Mouse (Mus musculus) forebrain, embryonic 15.5 days (tissue): Measurements from ENCODE around the gene Gm7075. TPM values are rescaled to one million over a fixed set of nuclear protein-coding genes. Genes with fewer than 3 reads are reported as not detected.
"Not testable (repeated sequence)": the region's sequence is repeated elsewhere in the genome, so short reads cannot be mapped to it uniquely, and the experiment has no call there.

Experiments
- ATAC-seq: fragments of 200-750 bp; cut with Nextera tagmentation; replicated peaks from 2 replicates; pipeline ENCODE4 v1.8.0; 2017; ENCODE audit warnings: mild to moderate bottlenecking, moderate TSS enrichment, moderate library complexity
- H3K27ac ChIP-seq: fragments of 300-500 bp; sonication (generic); replicated peaks from 2 replicates; pipeline ENCODE4 v1.5.1; 2015; ENCODE audit warnings: mild to moderate bottlenecking, inconsistent platforms
- H3K27me3 ChIP-seq: fragments of 300-500 bp; sonication (generic); 2 replicates; pipeline ENCODE4 v1.6.1; 2015; ENCODE audit warnings: inconsistent platforms
- H3K36me3 ChIP-seq: fragments of 300-500 bp; sonication (generic); 2 replicates; pipeline ENCODE4 v1.6.1; 2015; ENCODE audit warnings: mild to moderate bottlenecking, inconsistent platforms
- H3K4me1 ChIP-seq: fragments of 300-500 bp; sonication (generic); 2 replicates; pipeline ENCODE4 v1.6.1; 2015; ENCODE audit warnings: inconsistent platforms
- H3K4me2 ChIP-seq: fragments of 300-500 bp; sonication (generic); replicated peaks from 2 replicates; pipeline ENCODE4 v1.6.1; 2015; ENCODE audit warnings: mild to moderate bottlenecking, inconsistent platforms
- H3K4me3 ChIP-seq: fragments of 300-500 bp; sonication (generic); 2 replicates; pipeline ENCODE4 v1.5.1; 2015; ENCODE audit warnings: mild to moderate bottlenecking, inconsistent platforms
- H3K9ac ChIP-seq: fragments of 300-500 bp; sonication (generic); replicated peaks from 2 replicates; pipeline ENCODE4 v1.6.1; 2015; ENCODE audit warnings: mild to moderate bottlenecking, inconsistent platforms
- H3K9me3 ChIP-seq: fragments of 300-500 bp; sonication (generic); 2 replicates; pipeline ENCODE4 v1.6.1; 2016; ENCODE audit warnings: inconsistent platforms
- WGBS: fragments of 180-500 bp; shearing (Covaris S2); methylation state at CpG from one replicate; pipeline ENCODE4 v1.1.7; 2015; ENCODE audit warnings: mixed read lengths; 5-methylcytosine and 5-hydroxymethylcytosine counted together
- polyA plus RNA-seq: library from polyadenylated mRNA; unstranded; fragments of >200 nt; fragmentation: Nextera tagmentation; extraction: Ambion mirVana; gene quantifications from 2 replicates; pipeline ENCODE4 v1.2.1, GENCODE M21; 2015

Gm7075 gene
- polyA plus RNA-seq: not detected in 2 replicates

DNA sequence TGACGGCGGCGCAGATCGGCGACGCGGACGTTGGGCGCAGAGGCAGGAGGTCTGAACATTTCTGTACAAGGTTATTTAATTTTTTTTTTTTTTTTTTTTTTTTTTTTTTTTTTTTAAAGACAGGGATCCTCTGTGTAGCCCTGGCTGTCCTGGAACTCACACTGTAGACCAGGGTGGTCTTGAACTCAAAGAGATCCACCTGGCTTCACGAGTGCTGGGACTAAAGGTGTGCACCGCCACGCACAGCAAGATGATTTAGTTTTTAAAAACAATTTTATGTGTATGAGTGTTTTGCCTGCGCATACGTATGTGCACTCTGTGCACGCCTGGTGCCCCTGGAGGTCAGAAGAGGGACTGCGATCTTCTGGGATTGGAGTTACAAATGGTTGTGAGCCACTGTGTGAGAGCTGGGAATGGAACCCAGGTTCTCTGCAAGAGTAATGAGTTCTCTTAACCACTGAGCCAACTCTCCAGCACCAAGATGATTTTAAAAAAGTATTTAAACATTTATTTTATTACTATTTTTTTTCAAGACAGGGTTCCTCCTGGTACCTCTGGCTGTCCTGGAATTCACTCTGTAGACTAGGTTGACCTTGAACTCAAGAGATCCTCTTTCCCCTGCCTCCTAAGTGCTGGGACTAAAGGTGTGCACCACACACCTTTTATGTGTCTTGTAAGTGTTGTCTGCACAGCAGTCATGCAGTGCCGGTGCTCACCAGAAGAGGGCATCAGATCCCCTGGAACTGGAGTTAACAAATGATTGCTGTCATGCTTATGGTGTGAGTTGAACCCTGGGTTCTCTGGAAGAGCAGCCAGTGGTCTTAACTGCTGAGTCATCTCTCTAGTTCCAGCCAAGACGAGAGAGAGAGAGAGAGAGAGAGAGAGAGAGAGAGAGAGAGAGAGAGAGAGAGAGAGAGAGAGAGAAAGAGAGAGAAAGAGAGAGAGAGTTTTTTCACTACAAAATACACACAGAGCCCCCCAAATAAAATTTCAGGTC lies at the start of gene Gm7075:
TSS of gene Gm7075 (minus strand) at position 51 of the 997 bp plus-strand sequence.
- Histone ChIP-seq H3K27ac (no peak within 1 kb of the TSS), H3K4me2 (no peak within 1 kb of the TSS), H3K4me3 (no peak within 1 kb of the TSS), H3K27me3 (no peaks in the 10 kb centered on the region), H3K36me3 (no peaks in the 10 kb centered on the region), H3K4me1 (no peaks in the 10 kb centered on the region), H3K9ac (no peak within 1 kb of the TSS), H3K9me3 (no peaks in the 10 kb centered on the region)
- ATAC-seq: no peak
- 89% methylated on average over 18 of the region's 18 CpGs for WGBS

GRCm38 (mm10) chr10:63460935-63461334 lies 39.3 kb upstream of the Gm7075 start:
- Histone ChIP-seq H3K27me3 (no peaks in the 10 kb centered on the region), H3K27ac (no peak overlapping the region), H3K4me2 (no peak overlapping the region), H3K4me1 (no peaks in the 10 kb centered on the region), H3K9ac (no peak overlapping the region), H3K9me3 (no peaks in the 10 kb centered on the region), H3K4me3 (no peak overlapping the region), H3K36me3 (no peaks in the 10 kb centered on the region)
- WGBS: 46% methylated on average over 5 of the region's 5 CpGs
- no peak for ATAC-seq

- 86% methylated on average over 17 of the region's 17 CpGs for WGBS
- Histone ChIP-seq H3K9me3 (no peaks in the 10 kb centered on the region), H3K36me3 (no peaks in the 10 kb centered on the region), H3K27ac (no peak overlapping the region), H3K27me3 (no peaks in the 10 kb centered on the region), H3K4me3 (no peak overlapping the region), H3K4me2 (no peak overlapping the region), H3K4me1 (peaks cover 6% of the 10 kb centered on the region; the same call in 1 of the 2 replicates), H3K9ac (no peak overlapping the region)
- no peak for ATAC-seq
Observed at GRCm38 (mm10) chr10:63457292-63458128, 35.9 kb upstream of the Gm7075 start.

DNA sequence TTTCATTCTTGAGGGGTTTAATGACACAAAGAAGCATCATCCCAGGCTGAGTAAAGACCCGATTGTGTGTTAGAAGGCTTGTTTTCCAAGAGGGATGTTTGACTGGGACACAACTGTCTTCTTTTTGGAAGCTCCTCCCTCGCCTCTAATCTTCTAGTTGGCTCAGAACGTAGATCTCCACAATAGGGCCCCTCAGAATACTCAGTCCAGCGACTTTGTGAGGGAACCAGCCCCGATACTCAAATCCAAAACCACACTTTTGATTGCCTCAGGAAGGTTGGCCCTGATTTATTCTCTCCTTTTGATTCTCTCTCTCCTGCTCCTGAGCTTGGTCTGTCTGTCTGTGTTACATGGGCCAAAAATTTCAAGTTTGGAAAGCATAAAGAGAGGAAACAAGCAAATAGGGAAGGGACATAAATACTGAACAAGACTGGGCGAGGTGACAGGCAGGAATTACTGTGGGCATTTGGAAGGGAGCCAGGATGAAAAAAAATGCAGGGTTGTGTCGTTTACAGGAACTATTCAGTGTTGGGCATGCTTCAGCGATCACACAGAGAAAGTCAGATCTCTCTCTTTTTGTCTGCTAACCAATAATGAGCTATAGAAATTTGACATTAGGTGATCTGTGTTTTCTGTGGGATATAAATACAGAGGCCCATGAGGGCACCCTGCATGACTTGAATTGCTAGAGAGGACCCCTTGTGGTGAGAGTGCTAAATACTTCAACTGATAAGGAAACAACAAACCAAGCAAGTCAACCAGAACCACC lies 33.7 kb upstream of the Gm7075 start:
- peak; percentile 67 for ATAC-seq
- Histone ChIP-seq H3K4me1 (peaks cover 6% of the 10 kb centered on the region; the same call in 1 of the 2 replicates), H3K9me3 (no peaks in the 10 kb centered on the region), H3K27me3 (no peaks in the 10 kb centered on the region), H3K36me3 (no peaks in the 10 kb centered on the region), H3K4me2 (no peak overlapping the region), H3K9ac (no peak overlapping the region), H3K4me3 (no peak overlapping the region), H3K27ac (no peak overlapping the region)
- WGBS: 18% methylated on average over 8 of the region's 8 CpGs

GRCm38 (mm10) chr10:63453926-63454325 lies 32.3 kb upstream of the Gm7075 start:
- no peaks in the 10 kb centered on the region for H3K9me3 ChIP-seq
- H3K36me3 ChIP-seq: no peaks in the 10 kb centered on the region
- H3K4me2 ChIP-seq: no peak overlapping the region
- ATAC-seq: no peak
- H3K4me1 ChIP-seq: peaks cover 6% of the 10 kb centered on the region; the same call in 1 of the 2 replicates
- no peaks in the 10 kb centered on the region for H3K27me3 ChIP-seq
- no peak overlapping the region for H3K27ac ChIP-seq
- no peak overlapping the region for H3K4me3 ChIP-seq
- 92% methylated on average over 4 of the region's 4 CpGs for WGBS
- H3K9ac ChIP-seq: no peak overlapping the region

- H3K4me2 ChIP-seq, H3K27ac ChIP-seq, H3K27me3 ChIP-seq, H3K9me3 ChIP-seq, H3K9ac ChIP-seq, ATAC-seq, H3K4me1 ChIP-seq, H3K36me3 ChIP-seq, H3K4me3 ChIP-seq: not testable (repeated sequence)
- WGBS: 91% methylated on average over 13 of the region's 13 CpGs
Observed at GRCm38 (mm10) chr10:63444602-63445387, 23.2 kb upstream of the Gm7075 start.

DNA sequence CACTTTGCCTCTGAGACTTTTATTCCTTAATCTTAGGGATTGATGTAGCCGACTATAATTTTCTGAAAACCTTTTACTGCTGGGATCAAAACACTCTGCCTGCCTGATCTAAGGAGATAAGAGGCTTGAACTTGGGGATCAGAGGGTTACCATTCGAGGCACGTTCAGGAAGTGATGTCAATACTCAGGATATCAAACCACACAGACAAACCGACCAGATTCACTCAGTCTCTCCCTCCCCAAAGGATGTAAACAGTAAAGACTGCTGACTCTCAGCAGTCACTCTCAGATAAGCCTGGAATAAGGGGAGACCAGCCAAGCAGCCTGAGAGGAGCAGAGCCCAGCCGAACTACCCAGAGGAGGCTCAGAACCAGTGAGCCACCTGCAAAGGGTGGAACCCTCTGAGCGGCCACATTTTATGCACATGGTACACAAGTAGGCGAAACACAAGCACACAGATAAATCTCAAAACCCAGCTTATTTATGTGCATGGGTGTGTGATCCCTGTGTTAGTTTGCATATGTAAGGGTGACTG lies 18.2 kb upstream of the Gm7075 start:
- no peak overlapping the region for H3K9ac ChIP-seq
- no peaks in the 10 kb centered on the region for H3K27me3 ChIP-seq
- H3K9me3 ChIP-seq: no peaks in the 10 kb centered on the region
- no peak overlapping the region for H3K27ac ChIP-seq
- no peak for ATAC-seq
- WGBS: 76% methylated on average over 7 of the region's 7 CpGs
- H3K4me2 ChIP-seq: no peak overlapping the region
- no peak overlapping the region for H3K4me3 ChIP-seq
- H3K4me1 ChIP-seq: no peaks in the 10 kb centered on the region
- no peaks in the 10 kb centered on the region for H3K36me3 ChIP-seq

DNA sequence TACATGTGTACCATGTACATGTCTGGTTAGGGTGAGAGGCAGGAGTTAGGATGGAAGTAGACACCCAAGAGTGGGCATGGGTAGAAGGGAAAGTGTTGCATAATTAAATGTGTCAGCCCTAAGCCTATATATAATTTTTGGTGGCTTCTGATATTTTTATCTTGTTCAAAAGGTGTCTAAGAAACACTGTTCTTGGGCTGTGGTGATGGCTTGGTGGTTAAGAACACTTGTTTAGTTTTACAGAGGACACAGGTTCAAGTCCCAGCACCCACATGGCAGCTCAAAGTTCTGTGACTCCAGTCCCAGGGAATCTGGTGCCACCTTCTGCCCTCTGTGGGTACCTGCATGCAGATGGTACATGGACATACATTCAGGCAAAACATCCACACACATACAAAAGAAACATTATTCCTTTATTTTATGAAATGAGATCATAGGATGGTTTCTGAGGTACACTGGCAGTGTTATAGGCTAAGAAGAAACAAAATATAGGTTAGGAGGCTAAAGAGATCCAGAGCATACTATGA lies 17.2 kb upstream of the Gm7075 start:
- H3K36me3 ChIP-seq: no peaks in the 10 kb centered on the region
- H3K4me1 ChIP-seq: no peaks in the 10 kb centered on the region
- no peaks in the 10 kb centered on the region for H3K9me3 ChIP-seq
- H3K27me3 ChIP-seq: no peaks in the 10 kb centered on the region
- H3K4me3 ChIP-seq: no peak overlapping the region
- H3K27ac ChIP-seq: no peak overlapping the region
- no peak overlapping the region for H3K4me2 ChIP-seq
- no peak for ATAC-seq
- H3K9ac ChIP-seq: no peak overlapping the region

- Histone ChIP-seq H3K27me3 (no peaks in the 10 kb centered on the region), H3K4me3 (no peak overlapping the region), H3K4me1 (peaks cover 7% of the 10 kb centered on the region; the same call in 1 of the 2 replicates), H3K9ac (no peak overlapping the region), H3K27ac (no peak overlapping the region), H3K36me3 (no peaks in the 10 kb centered on the region), H3K4me2 (no peak overlapping the region), H3K9me3 (no peaks in the 10 kb centered on the region)
- 87% methylated on average over 2 of the region's 2 CpGs for WGBS
- no peak for ATAC-seq
Observed at GRCm38 (mm10) chr10:63432887-63433286, 11.3 kb upstream of the Gm7075 start.

DNA sequence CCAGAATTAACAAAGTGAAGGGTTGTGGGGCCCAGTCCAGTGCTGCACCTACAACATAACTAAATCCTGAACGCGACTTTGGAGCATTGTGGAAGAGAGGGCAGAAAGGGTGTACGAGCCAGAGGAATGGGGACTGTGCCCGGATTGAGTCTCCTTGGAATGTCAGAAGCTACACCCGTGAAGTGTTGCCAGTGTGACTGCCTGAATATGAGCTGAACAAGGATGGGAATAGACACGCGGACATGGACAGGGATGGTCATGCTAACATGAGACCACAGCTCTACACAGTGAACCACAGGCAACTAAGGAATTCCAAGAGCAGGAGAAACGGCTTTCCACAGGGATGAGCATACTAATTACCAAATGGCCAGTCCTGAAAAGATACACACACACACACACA lies 10.5 kb upstream of the Gm7075 start:
- no peak overlapping the region for H3K4me2 ChIP-seq
- no peaks in the 10 kb centered on the region for H3K36me3 ChIP-seq
- ATAC-seq: no peak
- H3K9ac ChIP-seq: no peak overlapping the region
- H3K4me3 ChIP-seq: no peak overlapping the region
- no peaks in the 10 kb centered on the region for H3K27me3 ChIP-seq
- no peak overlapping the region for H3K27ac ChIP-seq
- WGBS: 92% methylated on average over 8 of the region's 8 CpGs
- peaks cover 7% of the 10 kb centered on the region; the same call in 1 of the 2 replicates for H3K4me1 ChIP-seq
- H3K9me3 ChIP-seq: no peaks in the 10 kb centered on the region
